Mouse (Mus musculus) liver, embryonic 14.5 days (tissue): ENCODE results near the gene Trappc2l.

Experiments
- CTCF ChIP-seq: IDR thresholded peaks from 2 replicates; pipeline ENCODE4 v1.5.1; 2016; ENCODE audit warnings: antibody characterized with exemption, low read depth, control low read depth
- EP300 ChIP-seq: IDR thresholded peaks from 2 replicates; pipeline ENCODE4 v1.6.1; 2016; ENCODE audit warnings: antibody characterized with exemption, low read depth

- no peak for TF ChIP-seq EP300
- TF ChIP-seq CTCF = no peak
These were observed 18.2 kb upstream of the Trappc2l start for GRCm38 (mm10) chr8:122593240-122593639.
